Mouse (Mus musculus): ENCODE results near the gene Ip6k3.

DNA sequence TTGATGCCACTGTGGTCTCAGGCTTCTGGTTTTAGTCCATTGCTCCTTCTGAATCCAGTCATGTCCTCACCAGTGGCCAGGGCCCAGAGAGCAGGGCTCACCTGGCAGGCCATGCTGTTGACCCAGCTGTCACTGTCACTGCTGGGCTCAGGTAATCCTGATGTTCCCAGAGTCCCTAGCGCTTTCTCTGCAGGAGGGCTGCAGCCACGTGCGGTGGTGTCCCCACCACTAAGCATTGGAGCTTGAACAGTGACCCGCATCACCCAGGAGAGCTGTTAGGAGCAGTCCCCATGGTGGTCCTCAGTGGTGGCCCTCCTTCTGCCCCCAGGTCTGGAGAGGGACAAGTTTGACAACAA, 48.1 kb downstream of the Ip6k3 start:
- TF ChIP-seq CTCF (IDR thresholded peaks at IDR 0.05; ENCODE audit: low read depth, low read length) (no peak), POLR2A (IDR thresholded peaks at IDR 0.05; ENCODE audit: extremely low read depth, insufficient read depth, low read length) (no peak)
